Mouse (Mus musculus) heart, postnatal 0 days (tissue): ENCODE results near the gene Gpatch2l. TPM values are rescaled to one million over a fixed set of nuclear protein-coding genes. Genes with fewer than 3 reads are reported as not detected.

Experiments
- ATAC-seq: fragments of 200-750 bp; cut with Nextera tagmentation; 2 replicates; pipeline ENCODE4 v1.8.0; 2017; ENCODE audit warnings: low read depth, moderate number of reproducible peaks, moderate library complexity; ENCODE audit not compliant: insufficient read depth
- DNase-seq: peaks from one replicate; pipeline ENCODE4 v3.0.0-alpha.2; 2016; ENCODE audit warnings: low spot score
- H3K27ac ChIP-seq: fragments of 300-500 bp; sonication (generic); 2 replicates; pipeline ENCODE4 v1.5.1; 2014; ENCODE audit warnings: low read depth, mild to moderate bottlenecking
- H3K27me3 ChIP-seq: fragments of 300-500 bp; sonication (generic); 2 replicates; pipeline ENCODE4 v1.6.1; 2014; ENCODE audit warnings: low read length, mixed read lengths; ENCODE audit not compliant: control insufficient read depth, insufficient read depth
- H3K36me3 ChIP-seq: fragments of 300-500 bp; sonication (generic); replicated peaks from 2 replicates; pipeline ENCODE4 v1.6.1; 2014; ENCODE audit warnings: low read length, mixed read lengths; ENCODE audit not compliant: control insufficient read depth, insufficient read depth
- H3K4me1 ChIP-seq: fragments of 300-500 bp; sonication (generic); 2 replicates; pipeline ENCODE4 v1.6.1; 2014; ENCODE audit warnings: antibody characterized with exemption; ENCODE audit not compliant: control insufficient read depth, insufficient read depth
- H3K4me2 ChIP-seq: fragments of 300-500 bp; sonication (generic); 2 replicates; pipeline ENCODE4 v1.6.1; 2014; ENCODE audit warnings: low read depth, mild to moderate bottlenecking, low read length, moderate library complexity
- H3K4me3 ChIP-seq: fragments of 300-500 bp; sonication (generic); 2 replicates; pipeline ENCODE4 v1.5.1; 2014; ENCODE audit warnings: low read depth, low read length
- H3K9ac ChIP-seq: fragments of 300-500 bp; sonication (generic); replicated peaks from 2 replicates; pipeline ENCODE4 v1.6.1; 2014; ENCODE audit warnings: low read depth, low read length, mixed read lengths
- H3K9me3 ChIP-seq: fragments of 300-500 bp; sonication (generic); replicated peaks from 2 replicates; pipeline ENCODE4 v1.6.1; 2016; ENCODE audit warnings: low read length; ENCODE audit not compliant: control insufficient read depth
- CTCF ChIP-seq: IDR thresholded peaks from 2 replicates; pipeline ENCODE4 v1.5.1; 2016; ENCODE audit warnings: antibody characterized with exemption, control low read depth, low read depth
- EP300 ChIP-seq: IDR thresholded peaks from 2 replicates; pipeline ENCODE4 v1.6.1; 2016; ENCODE audit warnings: antibody characterized with exemption, low read depth
- whole genome bisulfite sequencing: fragments of 180-500 bp; shearing (Covaris S2); extraction: QIAGEN DNeasy Blood & Tissue Kit; methylation state at CpG from one replicate; pipeline ENCODE4 v1.1.7; 2014; 5-methylcytosine and 5-hydroxymethylcytosine counted together
- polyA plus RNA-seq: library from polyadenylated mRNA; unstranded; fragments of >200 nt; fragmentation: Nextera tagmentation; extraction: Ambion mirVana; gene quantifications from 2 replicates; pipeline ENCODE4 v1.2.1, GENCODE M21; 2015
- total RNA-seq: library from RNA; depleted of rRNA; stranded (reverse); fragments of >200 nt; gene quantifications from 2 replicates; pipeline ENCODE4 v1.2.3, GENCODE M21; 2014; ENCODE audit warnings: low replicate concordance; rRNA removed

Gene Gpatch2l
- total and polyA plus RNA-seq, 2 experiments from 2014 or later = 10.1 to 16.0 TPM

- Histone ChIP-seq H3K4me1 (no peaks in the 10 kb centered on the region), H3K36me3 (no peaks in the 10 kb centered on the region), H3K4me2 (no peak overlapping the region), H3K27ac (no peak overlapping the region), H3K9me3 (no peaks in the 10 kb centered on the region), H3K27me3 (no peaks in the 10 kb centered on the region), H3K9ac (no peak overlapping the region), H3K4me3 (no peak overlapping the region)
- no peak for TF ChIP-seq CTCF
- no peak for TF ChIP-seq EP300
- no peak for ATAC-seq
- no peak for DNase-seq
- WGBS = 78% methylated on average over 10 of the region's 10 CpGs
Measured at GRCm38 (mm10) chr12:86331248-86331647, 89.6 kb downstream of the Gpatch2l start.

- Histone ChIP-seq H3K4me2 (no peak overlapping the region), H3K4me1 (0 out of 2 replicates have a peak, but pooled peaks cover 4% of the 10 kb centered on the region), H3K27me3 (no peaks in the 10 kb centered on the region), H3K9me3 (no peaks in the 10 kb centered on the region), H3K9ac (no peak overlapping the region), H3K27ac (no peak overlapping the region), H3K36me3 (no peaks in the 10 kb centered on the region), H3K4me3 (no peak overlapping the region)
- TF ChIP-seq CTCF (no peak; the same call in 1 of the 2 replicates), EP300 (no peak)
- WGBS = 95% methylated on average over 3 of the region's 3 CpGs
- ATAC-seq (no peak), DNase-seq (no peak)
Measured at GRCm38 (mm10) chr12:86336209-86336608, 94.6 kb downstream of the Gpatch2l start.

- Histone ChIP-seq H3K4me2 (no peak overlapping the region), H3K9me3 (no peaks in the 10 kb centered on the region), H3K36me3 (no peaks in the 10 kb centered on the region), H3K4me1 (0 out of 2 replicates have a peak, but pooled peaks cover 4% of the 10 kb centered on the region), H3K9ac (no peak overlapping the region), H3K27me3 (no peaks in the 10 kb centered on the region), H3K27ac (no peak overlapping the region), H3K4me3 (no peak overlapping the region)
- TF ChIP-seq EP300 (no peak), CTCF (no peak)
- WGBS = 46% methylated on average over 7 of the region's 7 CpGs
- DNase-seq (no peak), ATAC-seq (no peak)
Measured at GRCm38 (mm10) chr12:86336887-86337286, 95.2 kb downstream of the Gpatch2l start.

Other genes starting within 250 kb of the Gpatch2l start
- gene Tgfb3, start 162.8 kb upstream of the Gpatch2l start, total RNA-seq = 14.2 and 21.9 TPM in 2 replicates
- 12.1 and 12.7 TPM in 2 replicates for gene Tgfb3, start 162.8 kb upstream of the Gpatch2l start, polyA plus RNA-seq
- 10.8 and 65.6 TPM in 2 replicates for gene Ift43, start 159.3 kb upstream of the Gpatch2l start, total RNA-seq
- gene Ift43, start 159.3 kb upstream of the Gpatch2l start, polyA plus RNA-seq = 101 and 102 TPM in 2 replicates
- 10.7 and 11.8 TPM in 2 replicates for gene Esrrb, start 119.3 kb downstream of the Gpatch2l start, total RNA-seq
- 1.9 and 3.5 TPM in 2 replicates for gene Esrrb, start 119.3 kb downstream of the Gpatch2l start, polyA plus RNA-seq